Mouse (Mus musculus) G1E (cell line): ENCODE measurements around the gene Smg6.

Experiments
- CTCF ChIP-seq: IDR thresholded peaks from 2 replicates; pipeline ENCODE4 v1.5.1; 2012; ENCODE audit warnings: low read depth, low read length, inconsistent platforms, mixed read lengths
- GATA1 ChIP-seq: IDR thresholded peaks from 2 replicates; pipeline ENCODE4 v1.6.1; 2012; ENCODE audit warnings: borderline replicate concordance, low read length, inconsistent platforms, mixed read lengths
- GATA2 ChIP-seq: IDR thresholded peaks from 2 replicates; pipeline ENCODE4 v1.6.1; 2012; ENCODE audit warnings: low read depth, low read length, inconsistent platforms, borderline replicate concordance
- POLR2AphosphoS5 ChIP-seq: IDR thresholded peaks from 2 replicates; pipeline ENCODE4 v1.6.1; 2012; ENCODE audit warnings: low read depth, low read length, inconsistent platforms; ENCODE audit not compliant: insufficient replicate concordance
- TAL1 ChIP-seq: conservative IDR thresholded peaks from 2 replicates; pipeline ENCODE4 v1.6.1; 2012; ENCODE audit warnings: low read depth, low read length, inconsistent platforms, mixed read lengths

- TF ChIP-seq CTCF, result no peak
- no peak for TF ChIP-seq GATA1
- no peak for TF ChIP-seq POLR2AphosphoS5
- no peak for TF ChIP-seq TAL1
- TF ChIP-seq GATA2, result no peak
Observed at GRCm38 (mm10) chr11:75118141-75118540, 192.5 kb downstream of the Smg6 start.
